Mouse (Mus musculus): Measurements from ENCODE around the gene BC034090. TPM values are rescaled to one million over a fixed set of nuclear protein-coding genes. Genes with fewer than 3 reads are reported as not detected.

Gene BC034090
- polyA plus RNA-seq, 1 experiment = 0.94 TPM

- Histone ChIP-seq H3K4me1 (ENCODE audit: control insufficient read depth, insufficient read depth, low read length) (no peaks in the 10 kb centered on the region), H3K27ac (ENCODE audit: insufficient read depth, low read depth, low read length) (no peak overlapping the region), H3K4me3 (ENCODE audit: insufficient read depth, low read length) (no peak overlapping the region)
- TF ChIP-seq CTCF (IDR thresholded peaks at IDR 0.05; ENCODE audit: low read depth, low read length) (no peak), POLR2A (IDR thresholded peaks at IDR 0.05; ENCODE audit: borderline replicate concordance, low read depth, low read length) (no peak)
Observed at GRCm38 (mm10) chr1:155235641-155236040, 8.6 kb downstream of the BC034090 start.

- Histone ChIP-seq H3K4me3 (ENCODE audit: insufficient read depth, low read length) (no peak overlapping the region), H3K27ac (ENCODE audit: insufficient read depth, low read depth, low read length) (no peak overlapping the region)
- TF ChIP-seq CTCF (IDR thresholded peaks at IDR 0.05; ENCODE audit: low read depth, low read length) (no peak), POLR2A (IDR thresholded peaks at IDR 0.05; ENCODE audit: borderline replicate concordance, low read depth, low read length) (no peak)
Observed at GRCm38 (mm10) chr1:155233931-155234607, 10.2 kb downstream of the BC034090 start.

DNA sequence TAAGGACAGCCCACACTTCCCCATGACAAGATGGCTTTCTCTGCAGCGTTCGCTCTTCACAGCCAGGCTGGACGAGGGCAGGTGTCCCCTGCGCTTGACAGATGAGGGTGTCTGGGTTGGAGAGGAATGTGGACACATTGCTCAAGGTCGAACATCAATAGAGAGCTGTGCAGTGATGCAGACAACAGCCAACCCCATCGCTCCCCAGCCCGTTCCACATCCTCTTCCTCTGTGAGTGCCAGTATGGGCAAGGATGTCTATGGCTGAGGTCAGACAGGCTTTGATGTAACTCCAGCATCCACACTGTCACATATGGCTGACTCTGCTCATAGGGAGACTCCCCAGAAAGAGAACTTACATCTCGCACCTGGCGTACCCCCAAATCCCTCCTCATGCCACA lies 10.9 kb downstream of the BC034090 start:
- TF ChIP-seq POLR2A (IDR thresholded peaks at IDR 0.05; ENCODE audit: borderline replicate concordance, low read depth, low read length) (no peak), CTCF (IDR thresholded peaks at IDR 0.05; ENCODE audit: low read depth, low read length) (no peak)
- Histone ChIP-seq H3K4me3 (ENCODE audit: insufficient read depth, low read length) (no peak overlapping the region), H3K27ac (ENCODE audit: insufficient read depth, low read depth, low read length) (no peak overlapping the region), H3K4me1 (ENCODE audit: control insufficient read depth, insufficient read depth, low read length) (no peaks in the 10 kb centered on the region)

More at GRCm38 (mm10) chr1:155233931-155234607, 10.2 kb downstream of the BC034090 start:
- H3K4me1 ChIP-seq (ENCODE audit: control insufficient read depth, insufficient read depth, low read length) = no peaks in the 10 kb centered on the region

- H3K4me1 ChIP-seq (ENCODE audit: control insufficient read depth, insufficient read depth, low read length) = no peaks in the 10 kb centered on the region
- TF ChIP-seq POLR2A (IDR thresholded peaks at IDR 0.05; ENCODE audit: borderline replicate concordance, low read depth, low read length) (no peak), CTCF (IDR thresholded peaks at IDR 0.05; ENCODE audit: low read depth, low read length) (no peak)
- H3K27ac ChIP-seq (ENCODE audit: insufficient read depth, low read depth, low read length) = no peak overlapping the region
- no peak overlapping the region for H3K4me3 ChIP-seq (ENCODE audit: insufficient read depth, low read length)
Observed at GRCm38 (mm10) chr1:155232786-155233185, 11.5 kb downstream of the BC034090 start.

- H3K27ac ChIP-seq (ENCODE audit: insufficient read depth, low read depth, low read length) = no peak overlapping the region
- no peaks in the 10 kb centered on the region for H3K4me1 ChIP-seq (ENCODE audit: control insufficient read depth, insufficient read depth, low read length)
- TF ChIP-seq CTCF (IDR thresholded peaks at IDR 0.05; ENCODE audit: low read depth, low read length) = no peak
- TF ChIP-seq POLR2A (IDR thresholded peaks at IDR 0.05; ENCODE audit: borderline replicate concordance, low read depth, low read length) = no peak
- no peak overlapping the region for H3K4me3 ChIP-seq (ENCODE audit: insufficient read depth, low read length)
Observed at GRCm38 (mm10) chr1:155232385-155232784, 11.9 kb downstream of the BC034090 start.

DNA sequence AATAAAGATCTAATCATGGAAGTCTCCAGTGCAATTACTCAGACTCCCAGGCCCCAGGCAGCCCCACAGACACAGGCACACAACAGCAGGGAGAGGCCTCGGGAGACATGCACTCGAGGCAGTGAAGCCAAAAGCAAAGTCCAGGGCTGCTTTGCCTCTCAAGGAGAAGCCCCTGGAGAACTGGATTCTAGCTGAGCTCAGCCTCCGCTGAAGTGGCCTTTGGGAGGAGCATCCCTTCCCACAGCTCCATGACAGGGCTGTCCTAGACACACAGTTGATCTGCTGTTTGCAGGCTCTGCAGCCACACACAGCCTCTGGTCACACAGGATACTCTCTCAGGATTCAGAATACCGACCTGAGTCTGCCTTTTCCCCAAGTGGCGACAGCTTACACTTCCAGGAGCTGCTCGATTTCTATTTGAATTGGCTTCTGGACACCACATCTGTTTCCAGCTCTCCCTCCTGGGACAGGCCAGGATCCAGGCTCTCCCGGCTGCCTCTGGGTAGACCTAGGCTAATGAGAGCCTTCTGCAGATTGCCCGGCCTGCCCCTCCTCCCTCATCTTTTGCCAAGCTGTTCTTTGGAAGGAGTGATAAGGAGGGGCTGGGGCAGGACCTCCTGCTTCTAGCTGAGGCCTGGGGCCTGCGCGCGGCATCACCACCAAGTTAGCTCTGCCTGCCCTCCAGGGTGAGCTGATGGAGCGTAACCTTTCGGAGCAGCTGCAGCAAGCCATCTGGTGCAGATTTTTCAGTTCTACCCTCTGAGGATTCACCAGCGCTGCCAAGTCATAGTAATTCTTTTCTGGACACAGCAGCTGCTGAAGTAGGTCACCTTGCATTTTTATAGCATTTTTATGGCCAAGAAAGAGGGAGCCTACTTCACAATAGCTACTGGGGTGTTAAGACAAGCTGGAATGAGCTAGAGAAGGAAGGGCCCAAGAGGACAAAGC lies 14.5 kb downstream of the BC034090 start:
- no peak for TF ChIP-seq CTCF (IDR thresholded peaks at IDR 0.05; ENCODE audit: low read depth, low read length)
- TF ChIP-seq POLR2A (IDR thresholded peaks at IDR 0.05; ENCODE audit: borderline replicate concordance, low read depth, low read length) = no peak
- Histone ChIP-seq H3K27ac (ENCODE audit: insufficient read depth, low read depth, low read length) (no peak overlapping the region), H3K4me3 (ENCODE audit: insufficient read depth, low read length) (no peak overlapping the region), H3K4me1 (ENCODE audit: control insufficient read depth, insufficient read depth, low read length) (no peaks in the 10 kb centered on the region)

DNA sequence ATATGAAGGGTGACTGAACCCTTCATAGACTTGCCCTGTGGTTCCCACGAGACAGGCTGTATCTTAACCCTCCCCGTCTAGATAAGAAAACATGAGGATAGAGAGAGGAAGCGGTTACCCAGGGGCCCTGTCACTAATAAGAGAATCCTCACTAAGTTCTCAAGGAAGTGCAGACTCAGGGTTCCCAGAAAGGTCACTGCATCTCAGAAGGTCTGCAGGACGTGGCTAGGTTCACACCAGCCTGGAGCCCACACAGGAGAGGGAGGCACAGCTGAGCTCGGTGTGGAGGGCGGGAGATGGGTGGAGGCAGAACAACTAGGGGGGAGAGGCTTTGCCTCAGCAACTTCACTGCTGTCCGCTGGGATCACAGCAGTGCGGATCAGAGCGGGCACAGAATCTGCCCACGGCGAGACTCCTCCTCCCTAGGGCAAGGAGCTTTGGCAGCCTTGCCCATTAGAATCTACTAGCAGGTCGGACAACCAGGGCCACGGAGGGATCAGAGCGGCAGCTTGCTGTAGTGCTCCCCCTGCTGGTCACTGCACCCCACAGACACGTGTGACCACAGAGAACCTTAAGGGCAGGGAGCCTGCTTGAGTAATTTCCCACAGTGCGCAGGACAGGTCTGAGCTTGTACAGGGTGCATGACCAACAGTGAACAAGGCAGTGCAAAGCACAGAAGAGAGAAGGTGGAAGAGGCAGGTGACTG lies 20.2 kb downstream of the BC034090 start:
- Histone ChIP-seq H3K27ac (ENCODE audit: insufficient read depth, low read depth, low read length) (no peak overlapping the region), H3K4me3 (ENCODE audit: insufficient read depth, low read length) (no peak overlapping the region), H3K4me1 (ENCODE audit: control insufficient read depth, insufficient read depth, low read length) (peaks cover 12% of the 10 kb centered on the region)
- TF ChIP-seq CTCF (IDR thresholded peaks at IDR 0.05; ENCODE audit: low read depth, low read length) = peak; percentile 85
- TF ChIP-seq POLR2A (IDR thresholded peaks at IDR 0.05; ENCODE audit: borderline replicate concordance, low read depth, low read length) = no peak

- TF ChIP-seq CTCF (IDR thresholded peaks at IDR 0.05; ENCODE audit: low read depth, low read length) (no peak), POLR2A (IDR thresholded peaks at IDR 0.05; ENCODE audit: borderline replicate concordance, low read depth, low read length) (no peak)
- H3K4me1 ChIP-seq (ENCODE audit: control insufficient read depth, insufficient read depth, low read length) = peaks cover 12% of the 10 kb centered on the region
- H3K27ac ChIP-seq (ENCODE audit: insufficient read depth, low read depth, low read length) = no peak overlapping the region
- no peak overlapping the region for H3K4me3 ChIP-seq (ENCODE audit: insufficient read depth, low read length)
Observed at GRCm38 (mm10) chr1:155223036-155223435, 21.2 kb downstream of the BC034090 start.

DNA sequence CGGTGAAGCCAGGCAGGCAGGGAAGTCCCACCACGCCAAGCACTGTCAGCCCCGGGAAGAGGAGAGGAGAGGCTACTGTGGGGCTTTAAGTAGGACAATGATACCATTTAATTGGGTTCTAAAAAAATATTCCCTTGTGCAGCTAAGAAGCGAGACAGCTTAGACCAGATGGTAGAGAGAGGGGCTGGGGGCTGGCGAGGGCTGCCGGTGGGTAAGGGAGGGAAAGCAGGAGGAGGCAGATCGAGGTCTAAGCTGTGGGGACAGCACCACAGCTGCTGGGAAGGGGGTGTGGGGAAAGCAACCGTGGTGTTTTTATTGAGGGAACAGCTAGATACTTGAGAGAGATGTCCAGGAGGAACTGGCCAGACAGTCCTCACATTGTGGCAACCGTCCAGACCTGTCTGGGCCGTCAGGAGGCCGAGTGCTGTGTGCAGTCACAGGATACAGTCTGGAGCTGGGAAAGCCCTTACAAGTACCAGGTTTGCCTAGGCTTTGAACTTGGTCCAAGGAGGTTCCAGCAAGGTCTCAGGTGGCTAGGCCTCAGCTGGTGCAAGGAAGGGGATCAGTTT lies 22.1 kb downstream of the BC034090 start:
- Histone ChIP-seq H3K4me1 (ENCODE audit: control insufficient read depth, insufficient read depth, low read length) (peaks cover 12% of the 10 kb centered on the region), H3K4me3 (ENCODE audit: insufficient read depth, low read length) (no peak overlapping the region), H3K27ac (ENCODE audit: insufficient read depth, low read depth, low read length) (no peak overlapping the region)
- no peak for TF ChIP-seq POLR2A (IDR thresholded peaks at IDR 0.05; ENCODE audit: borderline replicate concordance, low read depth, low read length)
- no peak for TF ChIP-seq CTCF (IDR thresholded peaks at IDR 0.05; ENCODE audit: low read depth, low read length)

Measured in bone marrow macrophage, adult 2 months (primary cell).